Mouse (Mus musculus) urinary bladder, postnatal 36 days (tissue): ENCODE measurements around the gene Jazf1.
A peak's percentile ranks its signal among the peaks of the same experiment; 100 is the strongest.

Experiments used
- DNase-seq, 2 experiments: peaks; one replicate each; pipeline ENCODE4 v3.0.0; 2022; ENCODE audit warnings: low spot score in 2 of 2, mixed read lengths in 1 of 2

Jazf1 gene

GRCm38 (mm10) chr6:52805237-52805856, 263.1 kb downstream of the Jazf1 start:
- DNase-seq = no peak

GRCm38 (mm10) chr6:52802181-52802580, 266.2 kb downstream of the Jazf1 start:
- DNase-seq = peak; percentile 33 to 38

- DNase-seq = no peak
These were observed 271.1 kb downstream of the Jazf1 start for GRCm38 (mm10) chr6:52797252-52797800.

- DNase-seq = no peak
These were observed 271.7 kb downstream of the Jazf1 start for GRCm38 (mm10) chr6:52796691-52797090.

GRCm38 (mm10) chr6:52796035-52796598, 272.3 kb downstream of the Jazf1 start:
- DNase-seq = peak in 1 of 2 experiments; percentile 23

- no peak for DNase-seq
These were observed 273.2 kb downstream of the Jazf1 start for GRCm38 (mm10) chr6:52795029-52795841.

GRCm38 (mm10) chr6:52792455-52792854, 276.0 kb downstream of the Jazf1 start:
- no peak for DNase-seq

- no peak for DNase-seq
These were observed 277.6 kb downstream of the Jazf1 start for GRCm38 (mm10) chr6:52790781-52791180.

GRCm38 (mm10) chr6:52790316-52790715, 278.1 kb downstream of the Jazf1 start:
- no peak for DNase-seq

GRCm38 (mm10) chr6:52779546-52779945, 288.9 kb downstream of the Jazf1 start:
- no peak for DNase-seq

GRCm38 (mm10) chr6:52778523-52778922, 289.9 kb downstream of the Jazf1 start:
- DNase-seq = no peak

GRCm38 (mm10) chr6:52777034-52777433, 291.4 kb downstream of the Jazf1 start:
- no peak for DNase-seq

GRCm38 (mm10) chr6:52775956-52776355, 292.5 kb downstream of the Jazf1 start:
- no peak for DNase-seq

- no peak for DNase-seq
These were observed 293.1 kb downstream of the Jazf1 start for GRCm38 (mm10) chr6:52775350-52775749.

- no peak for DNase-seq
These were observed 295.3 kb downstream of the Jazf1 start for GRCm38 (mm10) chr6:52773132-52773531.

- DNase-seq = no peak
These were observed 297.6 kb downstream of the Jazf1 start for GRCm38 (mm10) chr6:52770789-52771188.

- no peak for DNase-seq
These were observed 303.2 kb downstream of the Jazf1 start for GRCm38 (mm10) chr6:52765206-52765605.

- DNase-seq = no peak
These were observed 315.6 kb downstream of the Jazf1 start for GRCm38 (mm10) chr6:52752832-52753231.

GRCm38 (mm10) chr6:52734630-52735029, 333.8 kb downstream of the Jazf1 start:
- DNase-seq = no peak

GRCm38 (mm10) chr6:52730338-52730737, 338.1 kb downstream of the Jazf1 start:
- no peak for DNase-seq

- DNase-seq = peak; percentile 49 to 62
These were observed 343.5 kb downstream of the Jazf1 start for GRCm38 (mm10) chr6:52724805-52725439.
